Mouse (Mus musculus): Measurements from ENCODE around the gene Gm20441. TPM values are rescaled to one million over a fixed set of nuclear protein-coding genes. Genes with fewer than 3 reads are reported as not detected.

Gene Gm20441
- total and polyA plus RNA-seq, 2 experiments: 0.80 TPM; not detected in 1

DNA sequence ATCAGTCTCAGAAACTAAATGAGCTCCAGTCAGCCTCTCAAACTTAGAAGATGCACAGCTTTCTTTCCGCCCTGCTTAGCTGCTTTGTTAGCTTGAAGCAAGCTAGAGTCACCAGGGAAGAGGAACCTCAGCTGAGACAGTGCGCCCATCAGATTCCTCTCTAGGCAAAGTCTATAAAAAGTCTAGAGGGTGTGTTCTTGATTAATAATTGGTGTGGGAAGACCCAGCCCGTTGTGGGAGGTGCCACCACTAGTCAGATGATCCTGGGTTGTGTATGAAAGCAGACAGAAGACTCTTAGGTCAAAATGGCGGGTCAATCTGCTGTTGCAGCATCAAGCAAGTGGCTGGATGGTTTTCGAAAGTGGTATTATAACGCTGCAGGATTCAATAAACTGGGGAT lies 13.9 kb downstream of the Gm20441 start:
- Histone ChIP-seq H3K79me2 (ENCODE audit: control insufficient read depth, insufficient read depth, low read length) (peaks cover 4% of the 10 kb centered on the region; the same call in 1 of the 2 replicates), H3K27ac (replicated peaks; ENCODE audit: insufficient read depth, low read depth, low read length) (no peak overlapping the region), H3K9ac (ENCODE audit: low read depth, low read length) (no peak overlapping the region), H3K36me3 (ENCODE audit: control insufficient read depth, insufficient read depth, low read length) (peaks cover 5% of the 10 kb centered on the region), H3K4me3 (ENCODE audit: insufficient read depth, low read depth, low read length) (no peak overlapping the region), H3K4me1 (ENCODE audit: control insufficient read depth, insufficient read depth, low read length) (peaks cover 5% of the 10 kb centered on the region; the same call in 1 of the 2 replicates), H3K27me3 (ENCODE audit: control insufficient read depth, insufficient read depth, low read length) (no peaks in the 10 kb centered on the region)
- peak; percentile 85 for DNase-seq (ENCODE audit: extremely low read depth, low read depth, low spot score)
- WGBS: 58% methylated on average over 6 of the region's 6 CpGs
- TF ChIP-seq CTCF (IDR thresholded peaks at IDR 0.05; ENCODE audit: low read depth, low read length) (no peak), POLR2A (IDR thresholded peaks at IDR 0.05; ENCODE audit: extremely low read depth, insufficient read depth, low read length) (no peak)

DNA sequence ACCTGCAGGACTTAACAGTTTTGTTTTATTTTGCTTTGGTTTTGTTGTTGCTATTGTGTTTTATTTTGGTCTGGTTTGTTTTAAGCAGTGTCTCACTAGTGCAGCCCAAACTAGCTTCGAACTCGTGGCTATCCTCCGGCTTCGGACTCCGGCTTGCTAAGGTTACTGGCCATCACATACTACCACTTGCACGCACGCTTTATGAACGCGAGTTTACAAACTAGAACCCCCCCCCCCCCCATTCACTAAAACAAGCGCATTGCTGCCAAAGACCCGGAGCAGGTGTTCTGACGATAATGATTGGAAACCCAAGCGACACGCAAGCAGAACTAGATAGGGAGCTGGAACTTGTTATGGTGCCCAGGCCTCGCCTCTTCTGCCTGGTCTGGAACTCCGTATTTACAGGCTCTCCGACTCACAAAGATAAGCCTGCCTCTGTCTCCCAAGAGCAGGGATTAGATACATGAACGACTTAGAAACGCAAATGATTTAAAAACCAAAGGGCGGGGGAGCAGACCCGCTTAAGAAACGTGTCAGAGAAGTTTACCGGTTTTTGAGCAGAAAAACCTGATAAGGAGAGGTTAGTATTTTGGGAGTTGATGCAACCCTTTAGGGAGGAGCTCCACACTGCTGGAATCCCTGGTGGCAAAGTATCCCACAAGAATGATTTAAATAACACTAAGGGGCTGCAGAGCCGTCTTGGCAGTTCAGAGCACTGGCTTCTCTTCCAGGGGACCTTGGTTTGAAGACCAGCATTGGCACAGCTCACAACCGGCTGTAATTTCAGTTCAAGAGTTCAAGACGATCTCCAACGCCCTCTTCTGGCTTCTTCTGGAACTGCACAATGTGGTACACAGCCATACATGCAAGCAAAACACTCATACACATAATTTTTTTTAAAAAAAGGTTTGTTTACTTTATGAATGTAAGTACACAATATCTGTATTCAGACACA lies 16.0 kb downstream of the Gm20441 start:
- H3K4me3 ChIP-seq (ENCODE audit: insufficient read depth, low read depth, low read length): peak overlapping the region; percentile 90
- no peaks in the 10 kb centered on the region for H3K36me3 ChIP-seq (ENCODE audit: control insufficient read depth, insufficient read depth, low read length)
- H3K9ac ChIP-seq (ENCODE audit: low read depth, low read length): peak overlapping the region; percentile 60
- 1% methylated on average over 27 of the region's 27 CpGs for WGBS
- TF ChIP-seq POLR2A (IDR thresholded peaks at IDR 0.05; ENCODE audit: extremely low read depth, insufficient read depth, low read length): no peak
- TF ChIP-seq CTCF (IDR thresholded peaks at IDR 0.05; ENCODE audit: low read depth, low read length): peak; percentile 61
- H3K79me2 ChIP-seq (ENCODE audit: control insufficient read depth, insufficient read depth, low read length): peaks cover 8% of the 10 kb centered on the region; the same call in 1 of the 2 replicates
- peak; percentile 70 for DNase-seq (ENCODE audit: extremely low read depth, low read depth, low spot score)
- H3K27ac ChIP-seq (replicated peaks; ENCODE audit: insufficient read depth, low read depth, low read length): peak overlapping the region; percentile 70
- H3K27me3 ChIP-seq (ENCODE audit: control insufficient read depth, insufficient read depth, low read length): no peaks in the 10 kb centered on the region
- H3K4me1 ChIP-seq (ENCODE audit: control insufficient read depth, insufficient read depth, low read length): peaks cover 5% of the 10 kb centered on the region; the same call in 1 of the 2 replicates

DNA sequence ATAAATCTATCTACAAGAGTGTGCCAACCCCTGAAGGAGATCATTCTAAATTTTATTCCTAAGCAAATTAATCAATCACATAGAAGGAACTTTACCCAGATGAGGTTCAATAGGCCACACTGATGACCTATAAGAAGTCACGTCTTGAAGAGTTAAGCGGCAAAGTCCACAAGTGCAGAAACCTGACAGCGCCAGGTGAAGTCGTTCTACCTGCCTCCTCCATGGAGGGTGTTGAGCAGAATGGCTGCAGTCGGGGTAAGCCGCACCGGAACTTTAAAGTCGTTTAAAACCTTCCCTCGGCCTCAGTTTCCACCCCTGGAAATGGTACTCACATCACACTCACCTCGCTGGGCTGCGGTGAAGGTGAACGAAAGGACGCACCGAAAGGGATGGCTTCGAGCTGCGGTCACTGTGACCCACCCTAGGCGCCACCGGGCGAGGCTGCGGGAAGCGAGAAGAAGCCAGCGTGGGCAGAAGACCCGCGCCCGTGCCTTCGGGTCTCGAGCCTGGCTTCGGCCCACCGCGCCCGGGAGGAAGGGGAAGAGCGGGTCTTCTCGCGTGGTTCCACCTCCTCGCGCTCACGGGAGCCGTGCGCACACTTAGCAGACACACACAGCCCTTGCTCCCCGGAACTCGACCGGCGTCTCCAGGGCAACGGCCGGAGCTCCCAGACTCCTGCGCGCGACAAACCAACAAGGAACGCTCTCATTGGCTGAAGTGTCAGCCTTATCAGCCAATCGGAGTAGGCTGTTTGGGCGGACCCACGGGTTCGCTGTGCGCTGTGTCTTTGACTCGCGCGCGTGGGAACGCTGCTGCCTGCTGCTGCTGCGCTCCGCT lies 16.9 kb downstream of the Gm20441 start, which contains the start of gene Cabin1:
Gene Cabin1 (minus strand): TSS at position 660 of the 837 bp plus-strand sequence.
- Histone ChIP-seq H3K27me3 (ENCODE audit: control insufficient read depth, insufficient read depth, low read length) (no peaks in the 10 kb centered on the region), H3K4me1 (ENCODE audit: control insufficient read depth, insufficient read depth, low read length) (peaks cover 5% of the 10 kb centered on the region; the same call in 1 of the 2 replicates), H3K36me3 (ENCODE audit: control insufficient read depth, insufficient read depth, low read length) (no peaks in the 10 kb centered on the region; the same call in 1 of the 2 replicates), H3K27ac (replicated peaks; ENCODE audit: insufficient read depth, low read depth, low read length) (peak within 1 kb of the TSS; percentile 70), H3K4me3 (ENCODE audit: insufficient read depth, low read depth, low read length) (peak within 1 kb of the TSS; percentile 90), H3K9ac (ENCODE audit: low read depth, low read length) (peak within 1 kb of the TSS; percentile 88), H3K79me2 (ENCODE audit: control insufficient read depth, insufficient read depth, low read length) (peaks cover 10% of the 10 kb centered on the region; the same call in 1 of the 2 replicates)
- DNase-seq (ENCODE audit: extremely low read depth, low read depth, low spot score): peak; percentile 92
- TF ChIP-seq POLR2A (IDR thresholded peaks at IDR 0.05; ENCODE audit: extremely low read depth, insufficient read depth, low read length) (peak; percentile 82), CTCF (IDR thresholded peaks at IDR 0.05; ENCODE audit: low read depth, low read length) (no peak)
- WGBS: under 1% methylated on average over 61 of the region's 61 CpGs

DNA sequence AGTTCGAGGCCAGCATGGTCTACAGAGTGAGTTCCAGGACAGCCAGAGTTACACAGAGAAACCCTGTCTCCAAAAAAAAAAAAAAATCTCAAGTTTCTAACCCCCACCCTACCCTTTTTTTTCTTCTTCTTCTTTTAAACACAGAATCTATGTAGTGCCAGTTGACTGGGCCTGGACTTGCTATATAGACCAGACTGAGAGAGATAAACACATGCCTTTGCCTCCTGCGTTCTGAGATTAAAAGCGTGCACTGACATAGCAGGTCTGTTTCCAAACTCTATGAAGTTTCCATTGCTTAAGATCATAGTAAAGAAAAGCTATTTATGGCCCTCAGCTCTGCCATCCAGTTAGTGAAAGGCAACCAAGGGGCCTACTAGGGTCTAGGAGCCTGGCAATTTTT lies 18.3 kb downstream of the Gm20441 start:
- Histone ChIP-seq H3K4me3 (ENCODE audit: insufficient read depth, low read depth, low read length) (no peak overlapping the region), H3K79me2 (ENCODE audit: control insufficient read depth, insufficient read depth, low read length) (peaks cover 10% of the 10 kb centered on the region; the same call in 1 of the 2 replicates), H3K27me3 (ENCODE audit: control insufficient read depth, insufficient read depth, low read length) (no peaks in the 10 kb centered on the region), H3K36me3 (ENCODE audit: control insufficient read depth, insufficient read depth, low read length) (no peaks in the 10 kb centered on the region; the same call in 1 of the 2 replicates), H3K4me1 (ENCODE audit: control insufficient read depth, insufficient read depth, low read length) (peaks cover 5% of the 10 kb centered on the region; the same call in 1 of the 2 replicates), H3K9ac (ENCODE audit: low read depth, low read length) (no peak overlapping the region), H3K27ac (replicated peaks; ENCODE audit: insufficient read depth, low read depth, low read length) (no peak overlapping the region)
- TF ChIP-seq CTCF (IDR thresholded peaks at IDR 0.05; ENCODE audit: low read depth, low read length): no peak
- TF ChIP-seq POLR2A (IDR thresholded peaks at IDR 0.05; ENCODE audit: extremely low read depth, insufficient read depth, low read length): no peak
- no peak for DNase-seq (ENCODE audit: extremely low read depth, low read depth, low spot score)
- 87% methylated on average over 3 of the region's 3 CpGs for WGBS

DNA sequence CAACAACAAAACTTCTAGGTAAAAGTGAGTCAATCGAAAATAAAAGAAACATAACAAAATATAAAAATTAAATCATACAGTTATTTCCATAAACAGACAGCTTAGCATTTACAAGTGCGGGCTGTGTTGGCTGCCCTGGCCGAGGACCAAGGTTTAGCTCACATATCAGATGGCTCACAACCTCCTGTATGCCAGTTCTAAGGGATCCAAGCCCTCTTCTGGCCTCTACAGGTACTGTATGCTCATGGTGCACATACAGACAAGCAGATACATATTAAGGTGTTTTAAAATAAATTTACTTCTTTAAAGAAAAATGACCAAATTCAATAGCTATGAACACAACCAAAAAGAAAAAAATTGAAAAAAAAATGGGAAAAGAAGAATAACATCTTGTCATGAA lies 20.4 kb downstream of the Gm20441 start:
- H3K27me3 ChIP-seq (ENCODE audit: control insufficient read depth, insufficient read depth, low read length): no peaks in the 10 kb centered on the region
- H3K36me3 ChIP-seq (ENCODE audit: control insufficient read depth, insufficient read depth, low read length): no peaks in the 10 kb centered on the region; the same call in 1 of the 2 replicates
- H3K27ac ChIP-seq (replicated peaks; ENCODE audit: insufficient read depth, low read depth, low read length): no peak overlapping the region
- no peak overlapping the region for H3K9ac ChIP-seq (ENCODE audit: low read depth, low read length)
- TF ChIP-seq POLR2A (IDR thresholded peaks at IDR 0.05; ENCODE audit: extremely low read depth, insufficient read depth, low read length): no peak
- TF ChIP-seq CTCF (IDR thresholded peaks at IDR 0.05; ENCODE audit: low read depth, low read length): no peak
- H3K4me3 ChIP-seq (ENCODE audit: insufficient read depth, low read depth, low read length): no peak overlapping the region
- H3K79me2 ChIP-seq (ENCODE audit: control insufficient read depth, insufficient read depth, low read length): peaks cover 10% of the 10 kb centered on the region; the same call in 1 of the 2 replicates
- H3K4me1 ChIP-seq (ENCODE audit: control insufficient read depth, insufficient read depth, low read length): peaks cover 2% of the 10 kb centered on the region; the same call in 1 of the 2 replicates
- no peak for DNase-seq (ENCODE audit: extremely low read depth, low read depth, low spot score)
- 97% methylated on average over 3 of the region's 3 CpGs for WGBS
